Mouse (Mus musculus) adrenal gland, adult (tissue): Measurements from ENCODE around the gene Cul5.

Experiments used
- DNase-seq, 2 experiments: peaks; one replicate each; pipeline ENCODE4 v3.0.0; 2022 to 2023; ENCODE audit warnings: low spot score in 1 of 2; ENCODE audit not compliant: inconsistent age in 2 of 2

Cul5 gene

DNA sequence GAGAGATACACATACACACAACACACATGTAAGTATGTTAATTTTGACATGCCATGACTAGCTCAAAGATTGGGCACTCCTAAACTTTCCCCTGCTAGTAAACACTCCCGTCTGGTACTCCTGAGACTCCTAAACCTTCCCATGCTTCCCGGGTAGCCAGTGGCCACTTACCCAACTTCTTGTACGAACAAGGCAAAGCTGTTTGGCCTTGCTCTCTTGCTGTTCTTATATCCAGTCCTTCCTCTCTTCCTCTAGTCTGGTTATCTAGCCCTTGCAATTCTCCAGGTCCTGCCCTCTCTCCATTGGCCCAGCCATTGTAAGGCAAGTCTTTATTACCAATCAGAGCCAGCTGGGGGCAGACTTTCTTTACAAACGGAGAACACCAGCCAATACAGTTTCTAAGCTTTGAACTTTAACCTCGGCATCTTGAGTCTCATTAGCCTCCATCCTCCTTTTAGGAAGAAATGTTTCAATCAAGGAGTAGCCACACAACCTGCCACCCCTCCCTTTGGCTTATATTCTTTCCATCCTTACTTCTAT lies at the start of gene Cul5:
Gene Cul5, minus strand, starts transcription at position 335 of the 540 bp plus-strand sequence.
- DNase-seq: peak; percentile 23 to 69

DNA sequence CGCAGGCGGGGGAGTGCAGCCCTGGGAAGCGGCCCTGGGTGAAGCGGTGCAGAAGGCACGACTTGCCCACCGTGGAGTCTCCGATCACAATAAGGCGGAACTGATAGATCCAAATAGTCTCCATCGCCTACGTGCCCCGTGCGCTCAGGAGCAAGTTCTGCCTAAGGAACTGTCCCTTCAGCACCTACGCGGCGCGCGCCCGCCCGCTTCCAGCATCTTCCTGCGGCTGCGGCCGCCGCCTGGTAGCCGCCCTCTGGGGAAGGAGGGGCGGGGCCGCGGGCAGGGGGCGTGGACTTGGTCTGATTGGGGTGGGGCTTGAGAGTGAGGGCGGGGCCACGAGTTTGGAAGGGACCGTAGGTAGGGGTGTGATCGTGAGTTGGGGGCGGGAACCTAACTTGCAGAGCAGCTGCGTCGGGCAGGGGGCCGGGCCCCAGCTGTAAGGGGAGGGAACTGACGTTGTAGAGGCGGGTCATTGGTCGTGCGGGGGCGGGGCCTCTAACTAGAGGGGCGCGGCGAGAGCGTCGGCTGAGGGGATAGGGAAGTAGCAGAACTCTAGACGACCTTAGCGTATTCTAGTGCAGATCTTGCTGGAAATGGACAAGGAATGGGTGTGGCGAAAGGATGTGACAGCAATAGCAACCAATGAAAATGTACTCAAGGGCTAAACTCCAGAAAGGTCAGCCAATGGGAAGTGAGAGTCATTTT lies 36.3 kb upstream of the Cul5 start, which contains the start of gene Rab39:
Gene Rab39, minus strand, starts transcription at position 241 of the 705 bp plus-strand sequence.
- peak; percentile 73 to 86 for DNase-seq

- peak in 1 of 2 experiments; percentile 26 for DNase-seq
These were observed 35.7 kb upstream of the Cul5 start for GRCm38 (mm10) chr9:53705491-53705991.

GRCm38 (mm10) chr9:53702991-53703390 lies 33.2 kb upstream of the Cul5 start:
- DNase-seq: no peak

DNA sequence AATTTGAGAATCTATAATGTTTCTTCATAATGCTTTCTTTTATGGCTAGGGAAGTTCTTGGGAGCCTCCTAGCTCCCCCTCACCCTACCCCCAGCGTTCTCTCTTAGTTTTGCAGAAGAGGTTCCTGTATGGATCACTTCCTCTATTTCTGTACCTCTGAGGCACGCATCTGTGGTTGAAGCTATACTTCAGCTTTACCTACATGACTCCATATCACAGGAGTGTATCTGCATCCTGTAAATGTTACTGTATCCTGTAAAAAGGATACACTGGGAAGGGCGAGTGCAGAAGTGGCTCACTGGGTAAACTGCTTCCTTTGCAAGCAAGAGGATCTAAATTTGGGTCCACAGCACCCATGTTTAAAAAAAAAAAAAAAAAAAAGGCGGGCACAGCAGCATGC lies 30.7 kb upstream of the Cul5 start:
- no peak for DNase-seq

DNA sequence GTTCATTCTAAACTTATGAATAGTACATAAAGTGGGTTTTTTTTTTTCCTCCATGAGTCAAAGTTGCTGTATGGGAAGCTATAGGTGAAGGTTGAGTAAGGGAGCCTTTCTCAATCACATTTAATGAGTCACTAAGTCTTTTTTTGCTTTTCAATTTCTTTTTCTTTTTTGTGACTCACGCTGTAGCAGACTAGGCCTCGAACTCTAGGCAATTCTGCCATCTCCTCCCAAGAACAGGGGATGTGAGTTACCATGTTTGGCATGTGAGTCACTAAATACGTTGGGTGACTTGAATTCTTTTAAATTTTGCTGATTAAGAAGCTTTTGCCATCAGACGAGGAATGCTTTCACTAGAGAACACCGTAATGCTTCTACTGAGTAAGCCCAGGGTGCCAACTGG lies 26.0 kb upstream of the Cul5 start:
- DNase-seq: no peak

DNA sequence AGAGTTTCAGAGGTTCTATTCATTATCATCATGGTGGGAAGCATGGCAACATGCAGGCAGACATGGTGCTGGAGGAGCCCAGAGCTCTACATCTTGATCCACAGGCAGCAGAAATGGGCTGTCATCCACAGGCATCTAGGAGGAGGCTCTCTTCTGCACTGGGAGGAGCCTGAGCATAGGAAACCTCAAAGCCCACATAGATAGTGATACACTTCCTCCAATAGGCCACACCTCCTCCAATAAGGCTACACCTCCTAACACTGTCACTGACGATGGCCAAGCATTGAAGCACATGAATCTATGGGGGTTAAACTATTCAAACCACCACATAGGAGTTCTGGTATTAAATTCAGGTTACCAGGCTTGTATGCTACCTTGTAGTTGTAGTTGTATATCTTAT lies 23.9 kb upstream of the Cul5 start:
- no peak for DNase-seq

- DNase-seq: no peak
These were observed 22.2 kb upstream of the Cul5 start for GRCm38 (mm10) chr9:53691745-53692670.

DNA sequence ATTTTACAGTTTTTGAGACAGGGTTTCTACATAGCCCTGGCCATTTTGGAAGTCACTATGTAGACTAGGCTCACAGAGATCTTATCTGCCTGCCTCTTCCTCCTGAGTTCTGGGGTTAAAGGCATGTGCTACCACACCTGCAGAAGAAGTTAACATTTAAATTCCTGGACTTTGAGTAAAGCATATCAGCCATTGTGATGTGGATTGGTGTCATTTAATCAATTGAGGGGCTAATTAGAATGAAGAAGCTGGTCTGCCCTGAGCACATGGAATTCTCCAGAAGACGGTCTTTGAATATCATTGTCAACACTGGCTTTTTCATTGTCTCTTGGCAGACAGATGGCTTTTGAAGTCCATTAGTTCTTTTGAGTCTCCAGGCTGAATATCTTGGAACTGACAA lies 11.0 kb upstream of the Cul5 start:
- DNase-seq: no peak

DNA sequence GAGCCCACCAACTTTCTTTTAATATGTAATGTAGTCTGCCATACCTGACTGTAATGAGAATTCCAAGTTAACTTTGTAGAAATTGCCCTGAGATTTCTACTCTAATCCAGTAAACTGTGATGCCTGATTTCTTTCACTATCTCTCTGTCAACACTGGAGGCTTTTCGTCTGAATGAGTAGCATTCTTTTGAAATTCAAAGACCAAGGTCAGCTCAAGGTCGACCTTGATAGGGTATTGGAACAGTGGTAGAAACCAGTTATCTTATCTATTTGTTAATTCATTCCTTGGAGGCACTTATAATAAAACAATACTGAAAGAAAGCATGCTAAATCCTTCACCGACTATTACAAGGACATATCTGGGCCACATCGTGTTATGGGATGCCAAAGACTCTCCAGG lies 7.1 kb upstream of the Cul5 start:
- peak in 1 of 2 experiments; percentile 67 for DNase-seq

GRCm38 (mm10) chr9:53673571-53673970 lies 3.8 kb upstream of the Cul5 start:
- peak; percentile 67 to 92 for DNase-seq

- peak; percentile 94 to 98 for DNase-seq
These were observed 2.7 kb downstream of the Cul5 start for GRCm38 (mm10) chr9:53667020-53667669.

DNA sequence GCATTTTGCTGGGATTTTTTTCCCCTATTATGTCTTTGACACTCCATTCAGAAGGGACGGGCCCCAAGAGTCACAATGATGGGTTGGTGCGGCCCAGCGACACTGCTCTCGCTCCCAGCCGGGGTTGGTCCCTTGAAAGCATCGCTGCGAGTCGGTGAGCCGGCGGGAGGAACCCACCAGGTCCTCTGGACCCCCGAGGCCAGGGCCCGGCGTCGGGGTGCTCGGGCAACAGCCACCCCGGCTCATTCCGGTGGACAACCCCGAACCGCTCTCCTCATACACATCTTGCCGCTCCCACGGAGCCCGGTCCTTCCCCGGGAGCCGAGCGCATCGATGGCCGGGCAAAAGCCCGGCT lies 3.2 kb downstream of the Cul5 start:
- DNase-seq: no peak

DNA sequence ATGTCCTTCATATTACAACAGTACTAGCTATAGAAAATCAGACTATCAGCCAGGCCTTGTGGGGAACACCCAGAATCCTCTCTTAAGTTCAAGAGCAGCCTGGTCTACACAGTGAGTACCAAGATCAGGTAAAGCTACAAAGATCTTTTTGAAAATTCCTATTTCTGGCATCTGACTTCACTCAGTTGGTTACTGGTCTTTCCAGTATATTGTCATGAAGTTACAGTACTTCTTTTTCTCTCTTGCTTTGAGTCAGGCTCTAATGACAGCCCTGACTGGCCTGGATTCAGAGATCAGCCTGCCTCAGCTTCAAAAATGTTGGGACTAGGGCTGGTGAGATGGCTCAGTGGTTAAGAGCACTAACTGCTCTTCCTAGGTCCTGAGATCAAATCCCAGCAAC lies 4.4 kb downstream of the Cul5 start:
- DNase-seq: no peak

DNA sequence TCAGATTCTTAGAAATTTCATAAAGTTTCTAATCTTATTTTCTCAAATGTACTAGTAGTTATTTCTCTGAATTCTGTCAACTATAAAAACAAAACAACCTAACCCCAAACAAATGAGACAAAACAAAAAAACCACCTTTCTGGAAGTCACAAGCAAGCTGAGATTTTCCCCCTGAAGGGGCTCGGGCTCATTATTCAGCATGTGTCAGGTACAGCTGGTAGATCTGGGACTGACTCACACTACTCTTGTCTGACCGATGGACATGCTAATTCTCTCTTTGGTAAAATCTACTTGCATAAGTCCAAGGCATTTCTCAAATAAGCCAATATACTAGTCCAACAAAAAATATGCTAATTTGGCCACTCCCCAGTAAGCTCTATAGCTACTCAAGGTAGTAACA lies 5.0 kb downstream of the Cul5 start:
- no peak for DNase-seq

DNA sequence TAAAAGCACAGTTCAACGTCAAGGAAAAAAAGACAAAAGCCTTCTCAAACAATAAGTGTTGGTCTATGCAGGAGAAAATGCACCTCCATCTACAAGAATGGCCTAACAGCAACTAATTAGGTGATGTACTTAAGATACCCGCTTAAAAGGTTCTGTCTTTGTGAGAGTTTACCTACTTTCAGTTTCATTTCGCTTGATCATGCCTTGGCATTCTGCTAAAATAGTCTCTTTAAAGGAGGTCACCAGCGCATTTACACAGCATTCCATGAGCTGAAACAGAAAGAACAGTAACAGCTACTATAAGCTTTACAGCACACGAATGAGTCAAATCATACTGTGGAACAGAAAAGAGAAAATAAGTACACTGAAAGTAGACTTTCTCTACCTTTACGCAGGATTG lies 35.0 kb downstream of the Cul5 start:
- DNase-seq: no peak

GRCm38 (mm10) chr9:53615246-53615645 lies 54.6 kb downstream of the Cul5 start:
- DNase-seq: no peak

DNA sequence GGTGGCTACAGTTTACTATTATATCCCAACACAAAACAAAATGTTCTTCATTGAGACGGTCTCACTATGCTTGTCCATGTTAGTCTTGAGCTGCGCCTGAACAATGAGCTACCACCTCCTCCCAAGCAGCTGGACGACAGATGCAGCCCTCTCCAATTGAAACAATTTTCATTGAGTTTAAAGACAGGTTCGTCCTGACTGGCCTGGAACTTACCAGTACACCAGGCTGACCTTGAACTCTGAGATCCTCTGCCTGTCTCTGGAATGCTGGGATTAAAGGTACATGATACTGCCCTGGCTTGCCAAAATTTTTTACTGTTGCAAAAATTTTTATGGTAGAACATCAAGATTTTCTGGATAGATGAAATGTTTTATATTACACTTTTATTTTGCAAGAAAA lies 55.5 kb downstream of the Cul5 start:
- no peak for DNase-seq

- DNase-seq: peak; percentile 95 to 98
These were observed 59.6 kb downstream of the Cul5 start, which contains the start of gene Acat1 for GRCm38 (mm10) chr9:53609968-53610781. Gene Acat1, minus strand, starts transcription at chr9:53610382.

DNA sequence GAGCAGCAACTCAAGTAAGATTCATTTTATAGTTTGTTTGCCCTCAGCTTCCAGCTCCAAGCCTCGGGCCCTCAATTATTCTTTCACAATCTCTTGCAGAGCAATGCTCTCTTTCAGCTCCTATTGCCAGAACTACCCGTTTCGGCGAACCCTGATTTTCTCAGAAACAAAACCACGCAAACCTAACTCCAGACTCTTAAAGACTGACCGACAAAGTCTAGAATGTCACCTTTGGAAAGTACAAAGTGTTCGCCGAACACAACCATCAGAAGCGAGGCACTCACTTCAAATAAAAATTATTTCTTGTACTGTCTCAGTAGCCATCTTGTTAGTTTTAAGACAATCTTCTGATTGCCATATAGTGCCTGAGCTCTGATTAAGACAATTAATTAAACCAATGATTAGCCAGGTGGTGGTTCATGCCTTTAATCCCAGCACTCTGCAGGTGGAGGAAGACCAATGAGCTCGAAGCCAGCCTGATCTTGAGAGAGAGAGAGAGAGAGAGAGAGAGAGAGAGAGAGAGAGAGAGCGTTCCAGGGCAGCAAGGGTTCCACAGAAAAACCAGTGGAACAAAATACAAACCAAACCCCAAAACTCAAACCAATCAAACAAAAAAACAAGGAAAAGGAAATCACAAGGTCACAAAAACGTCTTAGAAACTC lies 60.4 kb downstream of the Cul5 start:
- DNase-seq: peak in 1 of 2 experiments; percentile 61
